Mouse (Mus musculus): ENCODE measurements around the gene Hspb7. TPM values are rescaled to one million over a fixed set of nuclear protein-coding genes. Genes with fewer than 3 reads are reported as not detected.

The Hspb7 gene
- total and polyA plus RNA-seq, 3 experiments, result not detected

DNA sequence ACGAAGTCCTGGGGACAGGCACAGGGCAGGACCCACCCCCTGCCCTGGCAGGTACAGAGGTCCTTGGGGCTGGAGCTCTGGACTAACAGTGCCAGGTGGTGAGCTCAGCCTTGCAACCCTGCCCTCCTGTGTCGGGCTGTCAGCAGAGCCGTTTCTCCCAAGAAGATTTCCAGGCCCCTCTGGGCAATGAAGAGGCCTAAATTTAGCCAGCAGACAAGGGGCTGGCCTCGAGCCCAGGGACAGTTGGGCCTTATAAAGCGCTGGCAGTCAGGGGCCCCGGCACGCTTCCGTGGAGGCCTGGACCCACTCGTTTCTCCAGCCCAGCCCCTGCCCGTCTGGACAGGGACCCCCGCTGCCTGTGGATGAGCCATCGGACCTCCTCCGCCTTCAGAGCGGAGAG lies 844 bp downstream of the Hspb7 start:
- no peak overlapping the region for H3K9ac ChIP-seq (ENCODE audit: control insufficient read depth, low read depth, low read length, poor library complexity, severe bottlenecking)
- H3K4me1 ChIP-seq (ENCODE audit: control insufficient read depth in 1 of 2, insufficient read depth in 2 of 2, low read length in 2 of 2), result no peaks in the 10 kb centered on the region
- H3K27ac ChIP-seq (ENCODE audit: control insufficient read depth, low read depth, low read length), result no peak overlapping the region
- peaks cover 0 to 1% of the 10 kb centered on the region in 2 experiments; a peak in 2 of 4 replicates for H3K27me3 ChIP-seq (ENCODE audit: control insufficient read depth in 1 of 2, insufficient read depth in 2 of 2, low read length in 2 of 2)
- no peak for DNase-seq (ENCODE audit: low read depth, low spot score)
- no peak overlapping the region for H3K4me3 ChIP-seq (ENCODE audit: control insufficient read depth in 1 of 2, insufficient read depth in 1 of 2, low read depth in 2 of 2, low read length in 2 of 2)
- TF ChIP-seq UBTF (IDR thresholded peaks at IDR 0.05; ENCODE audit: borderline replicate concordance, insufficient read depth, low read depth, low read length) (no peak), ZKSCAN1 (IDR thresholded peaks at IDR 0.05; ENCODE audit: low read depth, low read length) (no peak), MAFK (IDR thresholded peaks at IDR 0.05; ENCODE audit: borderline replicate concordance, low read depth, low read length) (no peak)
- H3K9me3 ChIP-seq (replicated peaks; ENCODE audit: insufficient read depth, low read length), result no peaks in the 10 kb centered on the region
- H3K79me2 ChIP-seq (ENCODE audit: control insufficient read depth, insufficient read depth, low read length, poor library complexity), result no peaks in the 10 kb centered on the region
- H3K36me3 ChIP-seq (ENCODE audit: control insufficient read depth in 1 of 2, insufficient read depth in 2 of 2, low read length in 2 of 2), result no peaks in the 10 kb centered on the region

DNA sequence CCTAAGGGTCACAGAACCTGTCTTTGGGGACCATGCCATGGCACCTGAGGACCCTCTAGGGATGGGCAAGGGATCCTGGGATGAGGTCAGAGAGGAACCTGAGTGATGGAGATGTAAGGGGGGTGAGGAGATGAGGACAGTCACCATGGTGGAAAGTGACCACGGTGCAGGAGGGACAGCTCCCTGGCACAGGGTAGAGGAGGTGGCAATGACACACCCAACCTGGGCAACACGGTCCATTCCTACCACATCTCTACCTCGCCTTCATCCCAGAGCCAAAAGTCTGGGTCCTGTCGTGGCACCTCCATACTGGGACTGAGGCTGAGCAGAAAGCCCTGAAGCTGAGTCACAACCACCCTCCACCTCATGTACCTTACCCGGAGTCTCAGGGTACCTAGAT lies 2.3 kb downstream of the Hspb7 start:
- H3K27me3 ChIP-seq (ENCODE audit: control insufficient read depth in 1 of 2, insufficient read depth in 2 of 2, low read length in 2 of 2), result no peaks in the 10 kb centered on the region; a peak in 1 of 4 replicates
- TF ChIP-seq NELFE (IDR thresholded peaks at IDR 0.05; ENCODE audit: low read depth, low read length), result no peak
- TF ChIP-seq CHD2 (IDR thresholded peaks at IDR 0.05; ENCODE audit: low read length), result no peak
- TF ChIP-seq ETS1 (IDR thresholded peaks at IDR 0.05; ENCODE audit: low read depth, low read length), result no peak
- TF ChIP-seq ZMIZ1 (IDR thresholded peaks at IDR 0.05; ENCODE audit: low read depth, low read length), result no peak
- no peak for TF ChIP-seq KAT2A (conservative IDR thresholded peaks at IDR 0.05; ENCODE audit: low read depth, low read length)

DNA sequence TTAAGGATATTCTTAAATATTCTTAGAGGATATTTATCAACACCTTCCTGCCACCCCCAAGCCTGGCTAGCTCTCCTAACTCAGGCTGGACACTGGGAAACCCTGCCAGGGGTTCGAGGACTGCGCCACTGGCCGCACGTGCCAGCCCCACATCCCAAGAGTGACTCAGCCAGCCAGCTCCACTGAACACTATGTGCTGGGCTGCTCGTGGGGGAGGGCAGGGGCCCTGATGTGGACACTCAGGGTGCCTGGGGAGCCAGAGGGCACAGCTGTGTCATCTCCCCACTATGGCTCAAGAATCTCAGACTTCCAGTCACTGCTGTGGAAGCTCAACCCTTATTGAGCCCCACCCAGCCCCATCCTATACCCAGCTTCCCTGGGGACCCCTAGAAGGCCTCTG lies 2.7 kb downstream of the Hspb7 start:
- H3K4me1 ChIP-seq (ENCODE audit: control insufficient read depth in 1 of 2, insufficient read depth in 2 of 2, low read length in 2 of 2), result no peaks in the 10 kb centered on the region
- no peaks in the 10 kb centered on the region for H3K36me3 ChIP-seq (ENCODE audit: control insufficient read depth in 1 of 2, insufficient read depth in 2 of 2, low read length in 2 of 2)
- no peaks in the 10 kb centered on the region for H3K79me2 ChIP-seq (ENCODE audit: control insufficient read depth, insufficient read depth, low read length, poor library complexity)
- no peaks in the 10 kb centered on the region for H3K9me3 ChIP-seq (replicated peaks; ENCODE audit: insufficient read depth, low read length)
- H3K4me3 ChIP-seq (ENCODE audit: control insufficient read depth in 1 of 2, insufficient read depth in 1 of 2, low read depth in 2 of 2, low read length in 2 of 2), result no peak overlapping the region
- no peak for DNase-seq (ENCODE audit: low read depth, low spot score)
- TF ChIP-seq CHD1 (IDR thresholded peaks at IDR 0.05; ENCODE audit: low read depth, low read length) (no peak), TBP (IDR thresholded peaks at IDR 0.05; ENCODE audit: low read depth, low read length) (no peak), RCOR1 (IDR thresholded peaks at IDR 0.05; ENCODE audit: low read depth, low read length) (no peak), SIN3A (IDR thresholded peaks at IDR 0.05; ENCODE audit: low read length) (no peak), ELF1 (IDR thresholded peaks at IDR 0.05; ENCODE audit: low read depth, low read length) (no peak), E2F4 (IDR thresholded peaks at IDR 0.05; ENCODE audit: borderline replicate concordance, low read depth, low read length) (no peak), NELFE (IDR thresholded peaks at IDR 0.05; ENCODE audit: low read depth, low read length) (no peak), ZC3H11A (IDR thresholded peaks at IDR 0.05; ENCODE audit: low read depth, low read length) (no peak), JUND (IDR thresholded peaks at IDR 0.05; ENCODE audit: low read depth, low read length) (no peak), MAX (IDR thresholded peaks at IDR 0.05; ENCODE audit: low read length) (no peak), USF1 (IDR thresholded peaks at IDR 0.05; ENCODE audit: low read depth, low read length) (no peak), MYB (IDR thresholded peaks at IDR 0.05; ENCODE audit: low read depth, low read length) (no peak), CTCF (IDR thresholded peaks at IDR 0.05 in 2 of 3, conservative IDR thresholded peaks at IDR 0.05 in 1 of 3; ENCODE audit: control insufficient read depth in 1 of 3, insufficient read depth in 1 of 3, low read depth in 2 of 3, low read length in 3 of 3, poor library complexity in 1 of 3, severe bottlenecking in 1 of 3) (no peak), EP300 (IDR thresholded peaks at IDR 0.05; ENCODE audit: low read depth in 1 of 2, low read length in 2 of 2) (no peak), HCFC1 (IDR thresholded peaks at IDR 0.05; ENCODE audit: low read depth, low read length) (no peak), POLR2A (IDR thresholded peaks at IDR 0.05; ENCODE audit: control insufficient read depth in 1 of 2, insufficient read depth in 1 of 2, low read depth in 1 of 2, low read length in 2 of 2, poor library complexity in 1 of 2) (no peak)
- H3K9ac ChIP-seq (ENCODE audit: control insufficient read depth, low read depth, low read length, poor library complexity, severe bottlenecking), result no peak overlapping the region
- H3K27me3 ChIP-seq (ENCODE audit: control insufficient read depth in 1 of 2, insufficient read depth in 2 of 2, low read length in 2 of 2), result no peaks in the 10 kb centered on the region; a peak in 1 of 4 replicates
- H3K27ac ChIP-seq (ENCODE audit: control insufficient read depth, low read depth, low read length), result no peak overlapping the region

More for the DNA sequence above, 2.3 kb downstream of the Hspb7 start:
- H3K36me3 ChIP-seq (ENCODE audit: control insufficient read depth in 1 of 2, insufficient read depth in 2 of 2, low read length in 2 of 2), result no peaks in the 10 kb centered on the region
- DNase-seq (ENCODE audit: low read depth, low spot score), result no peak
- H3K4me3 ChIP-seq (ENCODE audit: control insufficient read depth in 1 of 2, insufficient read depth in 1 of 2, low read depth in 2 of 2, low read length in 2 of 2), result no peak overlapping the region
- H3K9ac ChIP-seq (ENCODE audit: control insufficient read depth, low read depth, low read length, poor library complexity, severe bottlenecking), result no peak overlapping the region
- no peaks in the 10 kb centered on the region for H3K4me1 ChIP-seq (ENCODE audit: control insufficient read depth in 1 of 2, insufficient read depth in 2 of 2, low read length in 2 of 2)
- no peaks in the 10 kb centered on the region for H3K9me3 ChIP-seq (replicated peaks; ENCODE audit: insufficient read depth, low read length)
- H3K79me2 ChIP-seq (ENCODE audit: control insufficient read depth, insufficient read depth, low read length, poor library complexity), result no peaks in the 10 kb centered on the region
- no peak overlapping the region for H3K27ac ChIP-seq (ENCODE audit: control insufficient read depth, low read depth, low read length)

Data from MEL (cell line).